Mouse (Mus musculus): ENCODE data around the gene Zzef1. TPM values are rescaled to one million over a fixed set of nuclear protein-coding genes. Genes with fewer than 3 reads are reported as not detected.
"Not testable (repeated sequence)": the region's sequence is repeated elsewhere in the genome, so short reads cannot be mapped to it uniquely, and the experiment has no call there.

The Zzef1 gene
- 10 to 100 TPM; 17.5 to 19.3 (median 18.8) TPM for total RNA-seq (2022)

DNA sequence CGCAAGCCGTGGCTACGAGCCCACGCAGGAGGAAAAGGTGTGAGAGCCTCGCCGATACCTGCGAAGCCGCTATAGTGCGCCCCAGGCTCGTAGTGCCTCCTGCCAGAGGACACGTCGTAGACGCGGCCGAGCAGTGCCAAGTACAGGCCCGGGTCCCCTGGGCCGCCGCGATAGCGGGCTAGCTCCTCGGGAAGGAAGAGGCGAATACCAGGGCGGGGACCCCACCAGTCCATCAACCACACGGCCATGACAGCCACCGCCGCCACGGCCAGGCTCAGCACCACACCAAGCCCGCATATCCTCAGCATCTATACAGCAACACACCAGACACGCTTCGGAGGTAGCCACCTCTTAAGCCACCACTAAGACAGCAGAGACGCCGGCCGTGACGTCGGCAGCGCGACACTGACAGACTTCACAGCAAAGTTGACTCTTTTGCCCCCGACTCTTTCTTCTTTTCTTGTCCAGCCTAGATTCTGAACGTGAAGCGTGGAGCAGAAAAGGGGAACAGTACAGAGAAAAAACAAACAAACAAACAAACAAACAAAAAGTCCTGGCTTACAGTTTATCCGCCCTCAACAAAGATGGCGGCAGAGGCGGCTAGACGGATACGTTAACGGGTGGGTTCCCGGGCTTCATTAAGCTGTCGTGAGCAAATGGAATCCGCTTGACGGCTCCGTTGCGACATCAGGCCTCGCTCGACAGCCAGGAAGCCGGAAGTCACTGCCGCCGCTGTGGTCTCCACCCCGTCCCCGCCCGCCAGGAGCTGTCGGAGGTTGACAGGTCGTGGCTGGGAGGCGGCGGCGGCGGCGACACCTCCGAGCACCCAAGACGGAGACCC lies at the start of gene Zzef1, which contains the start of gene Cyb5d2:
Zzef1 (plus strand) TSS at position 772 of the 841 bp plus-strand sequence.
Cyb5d2 (minus strand) TSS at position 688 of the 841 bp plus-strand sequence.
- peak; percentile 96 for DNase-seq (ENCODE audit: low spot score)

GRCm38 (mm10) chr11:72751956-72752355 lies 44.1 kb upstream of the Zzef1 start:
- DNase-seq (ENCODE audit: low spot score), result peak; percentile 10

- no peak for DNase-seq (ENCODE audit: low spot score)
Observed at GRCm38 (mm10) chr11:72758316-72758715, 37.7 kb upstream of the Zzef1 start.

DNA sequence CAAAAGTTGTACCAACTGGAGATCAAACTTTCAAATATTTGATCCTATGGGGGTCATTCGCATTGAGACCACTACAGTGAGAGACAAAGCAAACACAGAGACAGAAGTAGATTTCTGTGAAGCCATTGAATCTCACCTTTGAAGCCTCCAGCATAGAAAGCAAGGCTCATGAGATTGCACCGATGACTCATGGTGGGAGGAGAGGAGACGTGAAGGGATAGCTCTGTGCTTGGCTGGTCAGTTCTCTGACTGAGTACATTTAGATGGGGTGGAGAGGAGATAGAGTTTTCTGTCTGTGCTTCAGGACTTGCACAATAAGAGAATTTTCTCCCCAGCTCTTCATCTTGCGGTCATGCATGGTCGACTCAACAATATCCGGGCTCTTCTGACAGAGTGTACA lies 36.4 kb upstream of the Zzef1 start:
- DNase-seq (ENCODE audit: low spot score), result no peak

GRCm38 (mm10) chr11:72760781-72761180 lies 35.2 kb upstream of the Zzef1 start:
- no peak for DNase-seq (ENCODE audit: low spot score)

GRCm38 (mm10) chr11:72764270-72764669 lies 31.8 kb upstream of the Zzef1 start:
- DNase-seq (ENCODE audit: low spot score), result no peak

- DNase-seq (ENCODE audit: low spot score), result no peak
Observed at GRCm38 (mm10) chr11:72767716-72768115, 28.3 kb upstream of the Zzef1 start.

DNA sequence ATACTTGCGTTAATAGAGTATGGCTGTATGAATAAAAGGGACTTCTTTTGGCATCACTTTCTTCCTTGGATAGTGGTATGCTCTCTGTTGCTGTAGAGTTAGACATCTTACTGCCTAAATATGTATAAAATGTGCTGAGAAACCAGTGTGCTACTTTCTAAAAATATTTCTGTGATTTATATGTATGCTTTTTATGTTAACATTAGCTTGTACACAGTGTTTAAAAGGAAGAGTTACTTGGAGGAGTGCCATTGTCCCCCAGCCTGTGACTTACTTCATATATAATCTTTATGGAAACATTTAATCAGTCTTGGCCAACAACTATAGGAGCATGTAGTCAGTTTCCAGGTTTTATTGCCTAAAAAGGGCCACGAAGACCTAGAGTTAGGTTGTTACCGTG lies 27.0 kb upstream of the Zzef1 start:
- no peak for DNase-seq (ENCODE audit: low spot score)

DNA sequence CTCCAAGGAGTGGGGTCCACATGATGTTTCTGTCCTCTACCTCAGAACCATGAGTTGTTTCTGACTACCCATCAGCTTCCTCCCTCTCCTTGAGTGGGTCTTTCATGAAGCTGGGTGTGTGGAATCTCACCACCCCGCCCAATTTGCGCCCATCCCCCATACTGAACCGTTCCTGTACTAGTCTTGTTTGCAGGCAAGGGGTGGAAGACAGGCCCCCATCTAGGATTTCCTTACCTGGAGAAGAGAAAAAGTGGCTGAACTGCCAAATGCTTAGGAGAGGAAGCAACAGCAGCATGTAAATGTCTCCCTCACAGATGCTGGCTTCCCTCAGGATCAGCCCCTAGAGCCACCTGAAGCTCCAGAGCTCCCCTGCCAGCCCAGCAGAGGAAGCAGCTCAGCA lies 25.7 kb upstream of the Zzef1 start:
- DNase-seq (ENCODE audit: low spot score), result no peak

DNA sequence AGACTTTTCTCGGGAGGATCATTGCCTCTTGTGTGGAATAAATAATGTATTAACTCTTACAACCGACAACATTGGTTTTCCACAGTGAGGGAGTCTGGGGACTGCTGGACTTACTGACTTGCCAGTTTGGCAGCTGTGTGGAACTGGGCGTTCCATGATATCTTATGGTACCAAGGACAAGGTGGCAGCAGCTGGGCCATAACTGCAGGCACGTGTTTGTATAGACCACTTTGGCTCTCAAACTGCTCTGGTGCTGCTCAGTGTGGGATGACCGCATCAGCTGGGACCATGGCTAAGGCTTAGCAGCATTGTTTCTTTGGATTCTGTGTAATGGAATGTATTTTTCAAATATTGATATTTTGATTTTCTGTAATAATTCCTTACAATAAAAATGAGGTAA lies 25.2 kb upstream of the Zzef1 start:
- no peak for DNase-seq (ENCODE audit: low spot score)

DNA sequence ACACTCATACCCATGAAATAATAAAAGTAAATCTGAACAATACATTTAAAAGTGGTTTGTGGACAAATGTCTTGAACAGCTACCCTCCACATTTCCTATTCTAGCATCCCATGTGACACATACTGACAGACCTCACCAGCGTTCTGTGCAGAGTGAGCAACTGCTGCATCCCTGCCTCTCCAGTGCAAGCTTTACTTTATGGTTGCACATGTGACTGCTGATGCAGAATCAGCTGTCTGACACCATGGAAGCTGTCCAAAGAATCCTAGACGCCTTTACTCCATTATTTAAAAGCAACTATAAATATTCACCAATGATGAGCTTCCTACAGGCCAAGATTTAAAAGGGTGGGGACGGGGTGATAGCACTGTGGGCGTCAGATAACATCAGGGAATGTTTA lies 24.6 kb upstream of the Zzef1 start:
- DNase-seq (ENCODE audit: low spot score), result no peak

DNA sequence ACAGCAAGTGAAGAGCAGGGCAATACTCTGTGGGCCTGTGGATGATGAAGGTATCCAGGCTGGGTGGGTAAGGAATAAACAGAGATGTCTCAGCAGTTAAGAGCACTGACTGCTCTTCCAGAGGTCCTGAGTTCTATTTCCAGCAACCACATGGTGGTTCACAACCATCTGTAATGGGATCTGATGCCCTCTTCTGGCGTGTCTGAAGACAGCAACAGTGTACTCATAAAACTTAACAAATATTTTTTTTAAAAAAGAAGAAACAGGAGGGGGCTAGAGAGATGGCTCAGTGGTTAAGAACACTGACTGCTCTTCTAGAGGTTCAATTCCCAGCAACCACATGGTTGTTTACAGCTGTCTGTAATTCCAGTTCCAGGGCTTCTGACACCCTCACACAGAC lies 23.4 kb upstream of the Zzef1 start:
- DNase-seq (ENCODE audit: low spot score), result not testable (repeated sequence)

DNA sequence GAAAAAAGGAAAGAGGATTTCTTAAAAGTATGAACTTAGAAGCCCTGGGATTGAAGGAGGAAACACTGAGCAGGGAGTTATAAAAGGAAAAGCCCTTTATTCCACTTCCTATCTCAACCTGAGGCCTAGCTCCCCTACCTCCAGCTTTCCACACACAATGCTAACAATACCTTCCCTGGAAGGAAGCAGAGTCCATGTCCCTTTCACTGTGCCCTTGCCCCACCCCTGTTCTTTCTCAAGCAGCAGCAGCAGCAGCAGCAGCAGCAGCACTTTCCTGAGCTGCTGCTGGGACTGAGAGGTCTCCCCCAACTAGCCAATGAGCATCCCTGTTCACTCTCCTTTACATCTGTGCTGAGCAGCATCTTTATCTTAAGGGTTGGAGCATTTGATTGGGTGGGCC lies 17.1 kb upstream of the Zzef1 start:
- DNase-seq (ENCODE audit: low spot score), result no peak

DNA sequence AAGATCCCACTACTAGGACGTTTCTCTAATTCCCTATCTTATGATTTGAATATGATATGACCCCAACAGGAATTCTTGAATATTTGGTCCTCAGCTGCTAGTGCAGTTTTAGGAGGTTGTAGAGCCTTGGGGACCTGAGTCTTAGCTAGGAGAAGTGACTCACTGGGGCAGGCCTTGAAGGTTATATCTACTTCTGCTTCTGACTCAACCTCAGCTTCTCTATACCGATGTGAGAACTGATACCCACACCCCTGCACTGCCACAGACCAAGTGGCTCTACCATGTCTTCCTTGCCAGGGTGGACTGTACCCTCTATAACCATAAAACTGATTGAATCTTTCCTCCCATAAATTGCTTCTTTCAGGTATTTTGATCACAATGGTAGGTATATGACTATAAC lies 13.9 kb upstream of the Zzef1 start:
- no peak for DNase-seq (ENCODE audit: low spot score)

DNA sequence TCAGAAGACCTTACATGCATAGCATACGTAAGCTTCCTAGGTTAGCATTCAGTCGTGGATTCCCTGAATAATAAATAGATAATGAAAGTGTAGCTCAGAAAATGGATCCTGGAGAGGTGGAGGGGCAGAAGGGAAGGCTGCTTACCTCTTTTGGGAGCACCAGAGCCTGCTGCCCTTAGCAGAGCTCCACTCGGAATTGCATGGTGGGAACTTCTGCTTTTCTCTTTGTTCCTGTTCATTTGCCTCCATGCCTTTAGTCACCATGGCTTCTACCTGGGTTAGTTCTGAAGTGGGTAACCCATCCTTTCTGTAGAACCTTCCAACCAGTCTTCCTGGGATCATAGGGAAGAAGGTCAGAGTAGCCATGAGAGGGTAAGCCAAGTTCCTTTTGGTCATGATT lies 13.5 kb upstream of the Zzef1 start:
- DNase-seq (ENCODE audit: low spot score), result no peak

GRCm38 (mm10) chr11:72792033-72792432 lies 4.0 kb upstream of the Zzef1 start:
- DNase-seq (ENCODE audit: low spot score), result no peak

- DNase-seq (ENCODE audit: low spot score), result peak; percentile 4
Observed at GRCm38 (mm10) chr11:72795149-72795454, 924 bp upstream of the Zzef1 start.

GRCm38 (mm10) chr11:72796296-72796687 lies 266 bp downstream of the Zzef1 start:
- DNase-seq (ENCODE audit: low spot score), result no peak

DNA sequence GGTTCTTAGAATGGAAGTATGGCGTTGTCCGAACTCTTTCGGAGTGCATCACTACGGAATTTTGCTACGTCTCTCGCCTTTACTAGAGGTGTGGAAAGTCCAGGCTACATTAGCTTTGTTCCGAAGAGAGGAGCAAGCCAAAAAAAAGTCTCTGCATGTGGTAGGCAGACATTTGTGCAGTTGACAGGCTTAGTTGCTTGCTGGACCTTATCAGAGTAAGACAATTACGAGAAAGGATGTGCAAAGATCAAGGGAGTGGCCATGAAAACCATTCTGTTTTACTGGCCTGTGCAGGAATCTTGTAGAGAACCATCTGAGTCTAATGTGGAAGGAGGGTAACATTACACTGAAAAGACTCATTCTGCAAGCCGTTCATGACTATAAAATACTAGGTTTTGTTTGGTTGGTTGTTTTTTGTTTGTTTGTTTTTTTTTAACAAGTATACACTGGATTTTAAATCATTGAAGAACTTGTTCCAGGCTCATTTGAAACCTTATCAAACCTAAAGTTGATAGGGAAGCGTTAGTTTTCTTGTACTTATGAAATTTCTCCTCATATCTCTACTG lies 830 bp downstream of the Zzef1 start:
- no peak for DNase-seq (ENCODE audit: low spot score)

DNA sequence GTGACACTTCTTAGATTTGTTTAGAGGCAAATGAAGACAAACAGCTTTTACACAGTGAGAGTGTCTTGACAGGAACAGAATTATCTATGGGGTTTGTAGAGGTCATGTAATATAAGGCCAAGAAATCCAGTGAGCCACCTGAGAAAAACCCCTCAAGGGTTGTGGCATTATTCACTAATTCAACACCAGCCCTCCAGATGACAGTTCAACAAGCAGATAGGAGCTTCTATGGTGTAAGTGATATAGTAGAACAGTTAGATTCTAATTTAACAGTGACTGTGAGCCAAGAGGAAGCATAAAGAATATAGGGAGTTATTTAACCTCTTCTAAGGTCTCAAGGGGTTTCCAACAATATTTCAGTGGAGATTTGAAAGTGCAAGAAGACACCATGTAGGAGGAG lies 2.1 kb downstream of the Zzef1 start:
- DNase-seq (ENCODE audit: low spot score), result no peak

DNA sequence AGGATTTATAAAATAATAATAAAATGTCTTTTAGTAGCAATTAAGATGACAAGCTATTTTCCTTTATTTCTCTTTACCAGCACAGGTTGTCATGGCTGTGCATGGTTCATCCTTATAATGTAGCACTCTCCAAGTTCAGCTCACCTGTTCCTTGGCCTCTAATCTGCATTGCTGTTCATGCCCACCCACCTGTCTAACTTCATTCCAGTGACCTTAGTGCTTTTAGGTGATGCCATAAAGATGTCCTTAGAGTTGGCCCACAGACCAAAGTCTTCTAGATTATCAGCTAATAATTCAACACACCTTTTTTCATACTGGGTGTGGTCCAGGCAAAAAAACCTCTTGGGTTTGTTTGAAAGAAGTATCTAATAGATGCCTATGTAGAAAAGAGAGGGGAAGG lies 5.2 kb downstream of the Zzef1 start:
- DNase-seq (ENCODE audit: low spot score), result no peak

GRCm38 (mm10) chr11:72803038-72803437 lies 7.0 kb downstream of the Zzef1 start:
- DNase-seq (ENCODE audit: low spot score), result peak; percentile 30

DNA sequence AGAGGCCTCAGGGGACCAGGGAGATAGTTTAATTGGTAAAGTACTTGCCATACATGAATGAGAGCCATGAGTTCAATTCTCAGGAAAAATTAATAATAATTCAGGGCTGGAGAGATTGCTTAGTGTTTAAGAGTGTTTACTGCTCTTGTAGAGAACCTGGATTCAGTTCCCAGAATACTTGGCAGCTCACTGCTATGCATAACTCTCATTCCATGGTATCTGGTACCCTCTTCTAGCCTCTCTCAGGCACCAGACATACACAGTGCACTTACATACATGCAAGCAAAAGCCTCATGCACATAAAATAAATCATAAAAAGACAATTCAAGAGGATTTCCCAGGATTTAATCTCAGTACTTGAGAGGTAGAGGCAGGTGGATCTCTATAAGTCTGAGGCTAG lies 8.6 kb downstream of the Zzef1 start:
- DNase-seq (ENCODE audit: low spot score), result no peak

DNA sequence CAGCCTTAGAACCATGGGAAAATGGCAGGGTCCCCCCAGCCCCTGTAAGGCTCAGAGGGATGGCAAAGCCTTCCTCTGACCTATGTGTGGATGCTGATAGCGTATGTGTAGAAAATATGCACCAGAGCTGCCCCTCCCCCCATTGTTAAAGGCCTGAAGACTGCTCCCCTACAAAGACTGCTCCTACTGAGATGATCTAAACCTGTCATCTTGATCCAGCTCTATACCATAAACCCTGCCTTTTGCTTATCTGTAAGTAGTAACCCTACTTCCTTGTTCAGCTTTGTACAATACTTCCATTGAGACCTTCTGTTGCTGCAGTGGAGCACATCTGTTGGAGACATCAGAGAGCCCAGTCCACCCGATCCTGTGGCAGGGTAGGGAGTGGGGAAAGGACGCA lies 9.2 kb downstream of the Zzef1 start:
- DNase-seq (ENCODE audit: low spot score), result no peak

Data from heart, adult 8-10 months (tissue).